Mouse (Mus musculus) G1E (cell line): Measurements from ENCODE around the gene Ecsit. TPM values are rescaled to one million over a fixed set of nuclear protein-coding genes. Genes with fewer than 3 reads are reported as not detected.
A peak's percentile ranks its signal among the peaks of the same experiment; 100 is the strongest.

Experiments used
- ATAC-seq: 2 replicates; pipeline ENCODE4 v1.8.0; 2016; ENCODE audit warnings: mild to moderate bottlenecking; ENCODE audit not compliant: insufficient number of reproducible peaks, poor library complexity, low FRiP score, severe bottlenecking; ENCODE audit errors: extremely low read depth
- DNase-seq: peaks from one replicate; pipeline ENCODE4 v3.0.0; 2012; ENCODE audit warnings: low spot score
- H3K27me3 ChIP-seq: 2 replicates; pipeline ENCODE4 v1.6.1; 2012; ENCODE audit warnings: mild to moderate bottlenecking, low read length, inconsistent platforms; ENCODE audit not compliant: insufficient read depth
- H3K36me3 ChIP-seq: replicated peaks from 2 replicates; pipeline ENCODE3; 2012; ENCODE audit warnings: mild to moderate bottlenecking, inconsistent platforms
- H3K4me1 ChIP-seq: 2 replicates; pipeline ENCODE4 v1.6.1; 2012; ENCODE audit warnings: low read depth, low read length, inconsistent platforms, mixed read lengths; ENCODE audit not compliant: insufficient read depth
- H3K4me3 ChIP-seq: 2 replicates; pipeline ENCODE4 v1.5.1; 2012; ENCODE audit warnings: low read depth, mild to moderate bottlenecking, inconsistent platforms, low read length, moderate library complexity, mixed read lengths
- H3K9me3 ChIP-seq: replicated peaks from 2 replicates; pipeline ENCODE4 v1.6.1; 2012; ENCODE audit warnings: inconsistent platforms
- CTCF ChIP-seq: IDR thresholded peaks from 2 replicates; pipeline ENCODE4 v1.5.1; 2012; ENCODE audit warnings: low read depth, low read length, inconsistent platforms, mixed read lengths
- GATA1 ChIP-seq: IDR thresholded peaks from 2 replicates; pipeline ENCODE4 v1.6.1; 2012; ENCODE audit warnings: borderline replicate concordance, low read length, inconsistent platforms, mixed read lengths
- GATA2 ChIP-seq: IDR thresholded peaks from 2 replicates; pipeline ENCODE4 v1.6.1; 2012; ENCODE audit warnings: low read depth, low read length, inconsistent platforms, borderline replicate concordance
- POLR2AphosphoS5 ChIP-seq: IDR thresholded peaks from 2 replicates; pipeline ENCODE4 v1.6.1; 2012; ENCODE audit warnings: low read depth, low read length, inconsistent platforms; ENCODE audit not compliant: insufficient replicate concordance
- TAL1 ChIP-seq: conservative IDR thresholded peaks from 2 replicates; pipeline ENCODE4 v1.6.1; 2012; ENCODE audit warnings: low read depth, low read length, inconsistent platforms, mixed read lengths
- polyA plus RNA-seq: library from polyadenylated mRNA; stranded (reverse); fragments of >175 nt; gene quantifications from 2 replicates; pipeline ENCODE4 v1.2.3, GENCODE M21; 2012
- total RNA-seq, 2 experiments: library from RNA; stranded (forward) in 1 of 2; stranded (reverse) in 1 of 2; fragments of 200-1000 nt in 1 of 2; fragments of >200 nt in 1 of 2; fragmentation: Nextera tagmentation in 1 of 2; gene quantifications; 2 replicates each; pipeline ENCODE4 v1.2.3; 2014 to 2017

The Ecsit gene
- total and polyA plus RNA-seq, 3 experiments, result 24.0 to 43.2 (median 25.4) TPM

DNA sequence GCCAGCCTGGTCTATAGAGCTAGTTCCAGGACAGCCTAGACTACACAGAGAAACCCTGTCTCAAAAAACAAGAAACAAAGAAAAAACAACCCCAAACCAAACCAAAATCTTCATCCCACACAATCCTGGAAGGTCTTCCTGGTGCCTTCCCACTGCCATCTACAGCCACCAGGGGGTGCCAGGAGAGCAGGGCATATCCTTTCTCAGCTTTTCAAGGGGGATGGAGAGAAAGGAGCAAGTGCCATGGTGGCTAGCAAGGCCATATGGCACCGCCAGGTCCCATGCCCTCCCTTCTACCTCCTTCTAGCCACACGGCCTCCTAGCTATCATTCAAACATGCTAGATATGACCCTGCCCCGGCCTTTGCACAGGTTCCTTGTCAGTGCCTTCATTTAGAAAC is 18.8 kb downstream of the Ecsit start:
- DNase-seq, result peak; percentile 32
- TF ChIP-seq TAL1 (no peak), GATA2 (no peak), CTCF (peak; percentile 59)
- Histone ChIP-seq H3K4me1 (peaks cover 17% of the 10 kb centered on the region), H3K36me3 (peaks cover 89% of the 10 kb centered on the region), H3K9me3 (no peaks in the 10 kb centered on the region), H3K4me3 (no peak overlapping the region), H3K27me3 (no peaks in the 10 kb centered on the region)
- ATAC-seq, result no peak

- Histone ChIP-seq H3K36me3 (peaks cover 96% of the 10 kb centered on the region), H3K4me1 (peaks cover 17% of the 10 kb centered on the region), H3K4me3 (no peak overlapping the region), H3K9me3 (no peaks in the 10 kb centered on the region), H3K27me3 (no peaks in the 10 kb centered on the region)
- ATAC-seq, result no peak
- TF ChIP-seq TAL1 (no peak), GATA2 (no peak), CTCF (no peak), GATA1 (no peak), POLR2AphosphoS5 (no peak)
- DNase-seq, result no peak
Measured at GRCm38 (mm10) chr9:22065642-22066041, 19.6 kb downstream of the Ecsit start.

DNA sequence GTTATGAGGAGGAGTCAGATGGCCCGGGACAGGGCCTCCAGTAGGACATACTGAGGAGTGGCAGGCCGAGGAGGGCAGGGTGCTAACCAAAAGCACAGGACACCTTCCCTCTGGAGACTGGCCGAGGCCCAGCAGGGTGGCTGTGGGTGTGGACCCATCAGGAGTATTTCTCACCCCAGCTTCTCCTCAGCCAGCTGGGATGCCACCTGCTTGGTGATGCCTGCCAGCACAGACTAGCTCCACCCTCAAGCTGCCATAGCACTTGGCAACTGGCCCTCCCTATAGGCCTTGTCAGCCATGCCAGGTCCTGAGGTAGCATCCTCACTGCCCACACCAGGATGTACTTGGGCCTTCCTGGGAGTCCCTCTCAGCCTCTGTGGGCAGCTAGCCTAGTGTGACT is 20.9 kb downstream of the Ecsit start:
- TF ChIP-seq GATA1 (no peak), GATA2 (no peak), CTCF (no peak), POLR2AphosphoS5 (no peak), TAL1 (no peak)
- peaks cover 94% of the 10 kb centered on the region for H3K36me3 ChIP-seq
- H3K4me1 ChIP-seq, result peaks cover 5% of the 10 kb centered on the region; the same call in 1 of the 2 replicates
- no peaks in the 10 kb centered on the region for H3K9me3 ChIP-seq
- no peak overlapping the region for H3K4me3 ChIP-seq
- H3K27me3 ChIP-seq, result no peaks in the 10 kb centered on the region
- no peak for ATAC-seq
- DNase-seq, result no peak

DNA sequence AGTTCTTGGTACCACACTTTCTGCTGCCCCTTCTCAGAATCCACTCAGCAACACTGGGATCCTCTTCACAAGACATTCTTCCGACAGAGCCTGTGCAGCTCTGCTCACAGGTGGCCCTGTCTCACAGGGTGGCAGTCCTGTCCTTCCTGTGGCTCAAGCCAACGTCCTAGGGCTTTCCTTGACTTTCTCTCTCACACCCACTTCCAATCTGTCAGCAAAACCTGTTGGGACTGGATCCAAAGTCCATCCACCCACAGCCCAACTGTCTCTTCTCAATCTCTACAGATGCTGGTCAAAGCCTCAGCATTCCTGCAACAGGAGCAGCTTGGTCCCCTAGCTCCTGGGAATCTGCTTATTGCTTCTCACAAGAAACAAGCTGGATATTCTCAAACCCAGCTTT is 23.9 kb downstream of the Ecsit start:
- DNase-seq (no peak), ATAC-seq (no peak)
- H3K4me1 ChIP-seq, result no peaks in the 10 kb centered on the region
- no peak overlapping the region for H3K4me3 ChIP-seq
- peaks cover 95% of the 10 kb centered on the region for H3K36me3 ChIP-seq
- no peaks in the 10 kb centered on the region for H3K9me3 ChIP-seq
- TF ChIP-seq GATA1 (no peak), TAL1 (no peak), GATA2 (no peak), POLR2AphosphoS5 (no peak), CTCF (no peak)
- H3K27me3 ChIP-seq, result no peaks in the 10 kb centered on the region; the same call in 1 of the 2 replicates

DNA sequence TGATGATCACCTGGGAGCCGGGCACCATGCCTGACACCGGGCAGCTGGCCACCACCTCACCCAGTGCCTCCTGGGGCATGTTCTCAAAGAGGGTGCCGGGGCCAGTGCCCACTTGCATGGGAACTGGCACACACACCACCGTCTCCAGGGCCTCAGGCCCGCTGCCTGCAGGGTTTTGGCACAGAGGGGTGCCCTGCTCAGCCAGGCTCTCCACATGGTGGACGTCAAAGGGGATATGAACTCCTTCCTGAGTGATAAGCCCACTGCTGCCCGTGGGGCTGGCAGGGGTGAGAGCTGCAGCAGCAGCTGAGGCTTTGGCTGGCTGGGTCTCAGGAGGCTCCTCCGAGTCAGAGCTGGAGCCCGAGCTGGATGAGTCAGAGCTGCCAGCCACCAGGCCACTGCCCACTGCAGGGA is 27.2 kb downstream of the Ecsit start:
- ATAC-seq (no peak), DNase-seq (no peak)
- TF ChIP-seq GATA1 (no peak), GATA2 (no peak), POLR2AphosphoS5 (no peak), TAL1 (no peak), CTCF (no peak)
- Histone ChIP-seq H3K9me3 (no peaks in the 10 kb centered on the region), H3K27me3 (peaks cover 4% of the 10 kb centered on the region; the same call in 1 of the 2 replicates), H3K4me1 (peaks cover 11% of the 10 kb centered on the region), H3K4me3 (no peak overlapping the region), H3K36me3 (peaks cover 75% of the 10 kb centered on the region)

DNA sequence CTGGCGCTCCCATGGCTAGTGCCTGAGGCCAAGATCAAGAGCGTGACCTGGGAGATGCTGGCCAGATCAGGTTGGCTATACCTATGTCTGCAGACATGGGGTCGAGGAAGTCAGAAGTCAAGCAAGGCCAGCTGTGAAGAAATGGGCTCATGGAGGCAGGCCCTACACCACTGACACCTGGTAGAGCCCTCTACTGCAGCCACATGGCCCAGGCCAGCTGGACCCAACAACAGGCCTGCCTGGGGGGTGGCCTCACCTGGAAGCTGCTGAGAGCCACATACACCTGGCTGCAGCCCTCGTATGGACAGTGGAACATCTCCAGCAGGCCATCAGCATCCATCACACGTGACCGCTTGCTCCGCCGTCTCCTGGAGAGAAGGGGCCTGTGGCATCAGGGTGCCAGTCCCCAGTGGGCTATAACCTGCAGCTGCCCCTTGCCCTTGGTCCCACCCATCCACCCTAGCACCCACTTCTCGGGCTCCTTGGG is 28.2 kb downstream of the Ecsit start:
- peaks cover 7% of the 10 kb centered on the region; the same call in 1 of the 2 replicates for H3K27me3 ChIP-seq
- H3K4me1 ChIP-seq, result peaks cover 11% of the 10 kb centered on the region
- H3K4me3 ChIP-seq, result peak overlapping the region; percentile 8; the same call in 1 of the 2 replicates
- H3K36me3 ChIP-seq, result peaks cover 66% of the 10 kb centered on the region
- H3K9me3 ChIP-seq, result no peaks in the 10 kb centered on the region
- ATAC-seq, result no peak
- TF ChIP-seq CTCF, result no peak
- TF ChIP-seq GATA1, result no peak
- no peak for TF ChIP-seq POLR2AphosphoS5
- no peak for DNase-seq

- Histone ChIP-seq H3K9me3 (peaks cover 6% of the 10 kb centered on the region), H3K36me3 (peaks cover 60% of the 10 kb centered on the region), H3K4me3 (no peak overlapping the region), H3K4me1 (peaks cover 11% of the 10 kb centered on the region), H3K27me3 (peaks cover 12% of the 10 kb centered on the region; the same call in 1 of the 2 replicates)
- TF ChIP-seq GATA1, result no peak
- no peak for TF ChIP-seq GATA2
- no peak for TF ChIP-seq POLR2AphosphoS5
- no peak for TF ChIP-seq CTCF
- TF ChIP-seq TAL1, result no peak
- ATAC-seq, result no peak
- no peak for DNase-seq
Measured at GRCm38 (mm10) chr9:22056303-22056910, 28.8 kb downstream of the Ecsit start.
